In genomic region chr12:79807410-79807847, GRCm38 (mm10) we compare ENCODE assay signal across 11 mouse cellular contexts.
DNase-seq lines count a peak whose midpoint lies in the region; ATAC-seq and TF ChIP-seq lines count a peak whose summit lies in the region.
"Had no signal": no experiment of that assay in that cellular context is flagged by ENCODE, and none has a peak within 500 bp of the region (broad histone marks: within the 10 kb centered on the region; RNA-seq: fewer than 3 reads in every experiment).

No protein-coding gene starts in this region.

- peak overlapping the region; percentile 5 for H3K27ac ChIP-seq in kidney, embryonic 14.5 days (ENCODE audit: low read depth, low read length)
- peak overlapping the region; percentile 44; the same call in 1 of the 2 replicates for H3K27ac ChIP-seq in forebrain, embryonic 14.5 days (ENCODE audit: low read depth, low read length)
- peak overlapping the region; percentile 88 for H3K27ac ChIP-seq in midbrain, embryonic 13.5 days
- no peak overlapping the region for H3K27ac ChIP-seq in left cerebral cortex, adult 2 months
- H3K27ac ChIP-seq: kidney, postnatal 0 days; liver, embryonic 12.5 days had no signal

- WGBS in kidney, embryonic 14.5 days: 40% methylated on average over 10 of the region's 10 CpGs
- WGBS in forebrain, embryonic 14.5 days: 6% methylated on average over 10 of the region's 10 CpGs
- WGBS in midbrain, embryonic 13.5 days: 4% methylated on average over 10 of the region's 10 CpGs

- intact Hi-C loops in left cerebral cortex, adult 2 months (cut with DNase I): no loop called here

- H3K4me2 ChIP-seq in kidney, embryonic 14.5 days (replicated peaks; ENCODE audit: low read depth, low read length): no peak overlapping the region
- H3K4me2 ChIP-seq in forebrain, embryonic 14.5 days (ENCODE audit: low read length): peak overlapping the region; percentile 28; the same call in 1 of the 2 replicates
- H3K4me2 ChIP-seq in midbrain, embryonic 13.5 days (replicated peaks): peak overlapping the region; percentile 28
- H3K4me2 ChIP-seq: liver, embryonic 12.5 days had no signal

- no peak for DNase-seq in kidney, adult 8-10 months
- peak; percentile 72 for DNase-seq in brain, embryonic 14.5 days (ENCODE audit: low read depth)
- peak; percentile 37 for DNase-seq in forebrain, embryonic 14.5 days (ENCODE audit: low spot score)
- no peak for DNase-seq in left cerebral cortex, adult 8-10 months (ENCODE audit: low spot score in 2 of 2)
- DNase-seq in left cerebral cortex, adult 2 months (ENCODE audit: extremely low spot score in 1 of 2, low spot score in 2 of 2): no peak
- DNase-seq in spleen, adult 18-20 months: no peak

- ATAC-seq in kidney, embryonic 14.5 days (ENCODE audit: low FRiP score, low TSS enrichment): no peak
- ATAC-seq in forebrain, embryonic 14.5 days: peak; percentile 57
- peak; percentile 90 for ATAC-seq in midbrain, embryonic 13.5 days
- ATAC-seq: liver, embryonic 12.5 days had no signal

- H3K4me1 ChIP-seq in kidney, embryonic 14.5 days (ENCODE audit: control insufficient read depth, insufficient read depth, low read length): peaks cover 27% of the 10 kb centered on the region
- peaks cover 15% of the 10 kb centered on the region for H3K4me1 ChIP-seq in forebrain, embryonic 14.5 days (ENCODE audit: control insufficient read depth, insufficient read depth, low read length)
- peaks cover 48% of the 10 kb centered on the region for H3K4me1 ChIP-seq in midbrain, embryonic 13.5 days (replicated peaks)

- no peaks in the 10 kb centered on the region for H3K9me3 ChIP-seq in kidney, embryonic 14.5 days (ENCODE audit: control insufficient read depth, low read length)
- no peaks in the 10 kb centered on the region for H3K9me3 ChIP-seq in forebrain, embryonic 14.5 days (replicated peaks; ENCODE audit: control insufficient read depth, low read length)
- H3K9me3 ChIP-seq in midbrain, embryonic 13.5 days: no peaks in the 10 kb centered on the region
- H3K9me3 ChIP-seq: liver, embryonic 12.5 days had no signal

- H3K4me3 ChIP-seq in kidney, embryonic 14.5 days (ENCODE audit: low read length): no peak overlapping the region
- no peak overlapping the region for H3K4me3 ChIP-seq in forebrain, embryonic 14.5 days (ENCODE audit: low read depth, low read length)
- H3K4me3 ChIP-seq in midbrain, embryonic 13.5 days (replicated peaks): no peak overlapping the region
- H3K4me3 ChIP-seq in left cerebral cortex, adult 2 months: no peak overlapping the region
- H3K4me3 ChIP-seq: liver, embryonic 12.5 days; myocyte had no signal

- no peak for TF ChIP-seq POLR2A in brain, embryonic 14.5 days (IDR thresholded peaks at IDR 0.05; ENCODE audit: borderline replicate concordance, extremely low read depth, insufficient read depth, insufficient read length, poor library complexity, severe bottlenecking)

- H3K36me3 ChIP-seq in kidney, embryonic 14.5 days (ENCODE audit: control insufficient read depth, insufficient read depth, low read length): no peaks in the 10 kb centered on the region
- no peaks in the 10 kb centered on the region for H3K36me3 ChIP-seq in forebrain, embryonic 14.5 days (ENCODE audit: control insufficient read depth, insufficient read depth, low read length)
- H3K36me3 ChIP-seq in midbrain, embryonic 13.5 days: no peaks in the 10 kb centered on the region
- H3K36me3 ChIP-seq: liver, embryonic 12.5 days had no signal

- TF ChIP-seq CTCF in brain, embryonic 14.5 days (IDR thresholded peaks at IDR 0.05; ENCODE audit: borderline replicate concordance, extremely low read depth, insufficient read depth, insufficient read length): no peak
- no peak for TF ChIP-seq CTCF in left cerebral cortex, adult 2 months (IDR thresholded peaks at IDR 0.05)

- H3K27me3 ChIP-seq in kidney, embryonic 14.5 days (ENCODE audit: control insufficient read depth, insufficient read depth, low read length): no peaks in the 10 kb centered on the region
- no peaks in the 10 kb centered on the region for H3K27me3 ChIP-seq in forebrain, embryonic 14.5 days (replicated peaks; ENCODE audit: control insufficient read depth, insufficient read depth, low read length)
- H3K27me3 ChIP-seq in midbrain, embryonic 13.5 days: no peaks in the 10 kb centered on the region; the same call in 1 of the 2 replicates
- H3K27me3 ChIP-seq: liver, embryonic 12.5 days had no signal

- H3K9ac ChIP-seq in kidney, embryonic 14.5 days (ENCODE audit: low read depth, low read length): no peak overlapping the region
- H3K9ac ChIP-seq in forebrain, embryonic 14.5 days (ENCODE audit: low read length): peak overlapping the region; percentile 47
- peak overlapping the region; percentile 39 for H3K9ac ChIP-seq in midbrain, embryonic 13.5 days (replicated peaks)
- H3K9ac ChIP-seq: liver, embryonic 12.5 days had no signal

Comparison
In these comparisons a context has a peak if more than half of its experiments do, and no peak if none do; other contexts are left out.
1. DNase-seq: peak in brain, embryonic 14.5 days (single experiment) and forebrain, embryonic 14.5 days (single experiment); none in kidney, adult 8-10 months (0 of 2), left cerebral cortex, adult 8-10 months (0 of 2), left cerebral cortex, adult 2 months (0 of 2) and spleen, adult 18-20 months (0 of 2).